Mouse (Mus musculus) hematopoietic multipotent progenitor cell, adult 10-12 weeks (in vitro differentiated cells): ENCODE measurements around the gene Plk1. TPM values are rescaled to one million over a fixed set of nuclear protein-coding genes. Genes with fewer than 3 reads are reported as not detected.

ENCODE experiments used
- polyA plus RNA-seq: library from polyadenylated mRNA; stranded (reverse); fragments of >175 nt; gene quantifications from 2 replicates; pipeline ENCODE4 v1.2.3, GENCODE M21; 2012; ENCODE audit warnings: low replicate concordance

The Plk1 gene
- polyA plus RNA-seq = 8.2 and 26.6 TPM in 2 replicates

GRCm38 (mm10) chr7:122158915-122159902 is at the start of gene Plk1:
TSS of gene Plk1 (plus strand) at chr7:122159439.

GRCm38 (mm10) chr7:122132497-122133337 is 26.5 kb upstream of the Plk1 start, which contains the start of the genes Palb2 and Dctn5:
TSS of gene Palb2 (minus strand) at chr7:122132985.
TSS of gene Dctn5 (plus strand) at chr7:122133041.

GRCm38 (mm10) chr7:122186043-122186442 is 26.8 kb downstream of the Plk1 start, which contains the start of gene Ern2:
TSS of gene Ern2 (minus strand) at chr7:122186207.

GRCm38 (mm10) chr7:122219315-122219801 is 60.1 kb downstream of the Plk1 start, which contains the start of gene Chp2:
TSS of gene Chp2 (plus strand) at chr7:122219496.

Other genes with a start within 250 kb of the Plk1 start
- 5.3 and 7.0 TPM in 2 replicates for gene Cog7, start 177.7 kb upstream of the Plk1 start, polyA plus RNA-seq
- gene Gga2, start 138.2 kb upstream of the Plk1 start, polyA plus RNA-seq = 141 and 162 TPM in 2 replicates
- gene Ubfd1, start 92.3 kb upstream of the Plk1 start, polyA plus RNA-seq = 21.2 and 44.2 TPM in 2 replicates
- 12.4 and 12.7 TPM in 2 replicates for gene Ears2, start 92.2 kb upstream of the Plk1 start, polyA plus RNA-seq
- 308 and 682 TPM in 2 replicates for gene Ndufab1, start 57.6 kb upstream of the Plk1 start, polyA plus RNA-seq
- gene Palb2, start 26.5 kb upstream of the Plk1 start, polyA plus RNA-seq = 0.94 and 2.1 TPM in 2 replicates
- gene Dctn5, start 26.4 kb upstream of the Plk1 start, polyA plus RNA-seq = 8.5 and 11.7 TPM in 2 replicates
- gene Ern2, start 26.8 kb downstream of the Plk1 start, polyA plus RNA-seq = not detected in 2 replicates
- 0.34 TPM in 1 of 2 replicates, not detected in the other for gene Chp2, start 60.1 kb downstream of the Plk1 start, polyA plus RNA-seq
- gene Prkcb, start 129.3 kb downstream of the Plk1 start, polyA plus RNA-seq = 58.1 and 63.6 TPM in 2 replicates